Mouse (Mus musculus): Measurements from ENCODE around the gene Ripply1.

Ripply1 gene

DNA sequence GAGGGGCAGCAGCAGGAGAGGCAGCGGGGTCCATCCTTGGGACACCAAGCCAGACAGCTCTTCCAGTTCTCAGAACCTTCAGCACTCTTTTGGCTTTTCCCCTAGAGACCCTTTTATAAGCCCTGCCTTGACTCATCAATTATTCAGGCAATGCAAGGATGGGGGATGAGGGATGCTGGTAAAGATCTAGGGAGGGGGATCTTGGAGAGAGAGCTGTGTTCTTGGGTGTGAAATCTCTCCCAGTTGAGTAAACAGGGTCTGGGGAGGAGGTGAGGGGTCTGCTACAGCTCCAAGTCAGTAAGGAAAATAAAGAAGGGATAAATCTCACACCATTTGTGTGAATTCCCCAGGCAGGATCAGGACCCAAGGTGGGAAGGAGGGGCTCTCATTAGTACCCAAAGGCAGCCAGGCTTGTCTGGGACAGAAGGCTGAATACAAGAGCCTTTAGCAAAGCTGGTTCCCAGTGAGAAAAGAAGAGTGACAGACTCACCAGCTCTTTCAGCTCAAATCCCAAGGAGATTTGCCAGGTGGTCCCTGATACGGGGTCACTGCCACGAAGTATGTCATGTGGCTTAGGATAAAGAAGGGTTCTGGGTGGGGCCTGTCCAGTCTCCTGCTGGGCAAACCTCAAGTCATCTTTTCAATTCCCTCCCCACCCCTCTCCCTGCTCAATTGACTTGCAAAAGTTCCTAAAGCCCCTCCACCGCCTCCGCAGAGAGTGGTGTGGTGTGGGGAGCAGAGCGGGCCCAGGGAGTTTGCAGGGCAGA is at the start of gene Ripply1:
Gene Ripply1, minus strand, starts transcription at position 76 of the 767 bp plus-strand sequence.
- no peak for DNase-seq (ENCODE audit: low spot score in 2 of 2)

DNA sequence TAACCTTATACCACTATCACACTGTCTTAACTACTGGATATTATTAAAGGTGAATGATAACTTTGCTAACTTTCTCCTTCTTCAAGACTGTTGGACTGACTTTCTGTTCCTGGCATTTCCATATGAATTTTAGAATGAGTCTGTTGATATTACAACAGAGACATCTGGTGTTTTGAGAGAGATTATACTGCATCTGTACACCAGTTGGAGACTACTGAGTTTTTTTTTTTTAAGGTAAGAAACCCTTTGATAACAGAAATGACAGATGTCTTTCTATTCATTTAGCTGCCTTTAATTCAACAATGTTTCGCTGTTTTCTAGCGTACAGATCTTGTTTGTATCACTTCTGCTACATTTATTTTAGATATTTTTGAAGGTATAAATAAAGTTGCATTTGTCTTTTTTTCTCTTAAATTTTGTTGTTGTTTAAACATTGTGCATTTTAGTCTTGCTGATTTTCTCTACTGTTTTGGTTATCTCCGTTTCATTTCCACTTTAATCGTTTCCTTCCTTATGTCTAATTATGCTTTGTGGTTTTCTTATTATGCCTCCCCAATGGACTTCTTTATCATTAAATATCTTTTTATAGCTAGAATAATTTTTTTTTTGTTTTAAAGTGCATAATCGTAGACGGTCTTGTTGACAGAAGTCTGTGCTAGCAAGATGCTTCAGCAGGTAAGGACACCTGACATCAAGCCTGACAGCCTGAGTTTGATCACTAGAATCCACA is 46.4 kb upstream of the Ripply1 start:
- no peak for DNase-seq (ENCODE audit: low spot score in 2 of 2)

DNA sequence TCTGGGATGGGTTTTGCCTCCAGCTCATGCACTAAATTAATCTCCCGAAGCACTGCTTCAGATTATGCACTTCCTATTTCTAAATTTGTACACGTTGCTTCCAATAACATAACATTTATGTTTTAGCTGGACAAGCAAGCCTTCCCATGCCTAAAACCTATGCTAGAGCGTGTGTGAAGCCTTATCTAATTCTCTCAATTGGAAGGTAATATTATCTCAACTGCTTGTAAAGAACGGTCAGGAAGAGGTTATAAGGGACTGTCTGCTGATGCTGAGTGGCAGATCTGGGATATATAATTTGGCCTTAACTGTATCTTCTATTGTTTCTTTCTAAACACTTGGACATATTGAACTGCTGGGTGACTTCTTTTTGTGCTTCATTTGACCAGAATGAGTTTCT is 44.8 kb upstream of the Ripply1 start:
- DNase-seq (ENCODE audit: low spot score in 2 of 2): no peak

DNA sequence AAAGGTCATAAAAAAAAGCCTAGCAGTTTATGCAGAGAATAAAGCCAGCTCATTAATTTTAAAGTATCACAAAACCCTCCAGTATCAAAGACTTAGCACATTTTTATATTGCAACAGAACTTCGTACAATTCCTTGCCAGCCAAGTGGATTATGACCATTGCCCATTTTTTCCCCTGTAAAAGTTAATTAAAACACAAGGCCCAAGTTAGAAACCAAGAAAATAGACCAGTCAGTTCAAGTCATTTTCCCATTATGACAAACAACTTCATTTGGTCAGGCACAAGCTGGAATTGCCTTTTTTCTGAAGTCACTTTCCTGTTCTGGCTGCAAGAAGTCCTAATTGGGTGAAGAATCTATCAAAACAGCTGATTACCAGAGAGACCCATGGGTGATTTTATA is 43.2 kb upstream of the Ripply1 start:
- no peak for DNase-seq (ENCODE audit: low spot score in 2 of 2)

DNA sequence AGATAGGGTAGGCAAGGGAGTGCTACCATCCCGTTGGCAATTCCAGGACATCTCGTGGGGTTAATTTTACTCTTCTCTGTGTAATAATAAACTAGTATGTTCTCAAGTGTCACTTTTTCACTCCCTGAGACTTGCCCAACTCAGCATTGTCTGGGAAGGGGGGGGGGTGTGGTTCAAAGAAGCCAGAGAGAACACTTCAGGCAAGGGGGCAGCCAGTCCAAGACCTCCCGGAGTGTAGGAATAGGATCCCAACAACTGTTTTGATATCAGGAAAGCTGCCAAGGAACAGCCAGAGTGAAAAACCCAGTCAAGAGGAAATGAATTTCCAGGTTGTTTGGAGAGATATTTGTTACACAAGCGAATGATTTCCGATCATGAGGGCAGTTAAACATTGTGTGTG is 33.0 kb upstream of the Ripply1 start:
- no peak for DNase-seq (ENCODE audit: low spot score in 2 of 2)

DNA sequence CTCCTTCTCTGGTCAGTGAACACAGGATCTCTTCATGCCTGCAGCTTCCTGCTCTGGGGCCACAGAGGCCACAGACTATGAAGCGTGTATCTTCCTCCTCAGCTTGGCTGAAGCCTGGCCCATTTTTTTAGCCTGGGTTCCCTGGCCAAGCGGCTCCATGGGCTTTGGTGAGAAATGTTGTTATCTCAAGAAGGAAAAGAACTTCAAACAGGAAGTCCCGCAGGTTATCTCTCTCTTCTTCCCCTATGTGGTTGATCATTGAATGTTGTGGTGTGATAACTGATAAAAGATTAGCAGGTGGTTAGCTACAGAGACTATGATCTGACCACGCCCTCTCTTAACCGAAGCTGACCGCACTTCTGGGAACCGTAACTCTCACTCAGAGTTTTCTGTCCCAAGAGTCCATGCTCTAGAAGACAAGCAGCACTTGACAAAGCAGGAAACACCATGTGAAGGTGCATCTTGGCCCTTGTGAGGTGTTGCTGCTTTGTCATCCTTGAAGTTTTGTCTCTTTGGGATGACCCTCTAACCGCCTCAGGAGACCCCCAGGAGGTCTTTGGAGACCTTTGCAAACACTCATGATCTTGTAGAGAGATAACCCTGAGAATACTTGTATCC is 32.0 kb upstream of the Ripply1 start:
- no peak for DNase-seq (ENCODE audit: low spot score in 2 of 2)

DNA sequence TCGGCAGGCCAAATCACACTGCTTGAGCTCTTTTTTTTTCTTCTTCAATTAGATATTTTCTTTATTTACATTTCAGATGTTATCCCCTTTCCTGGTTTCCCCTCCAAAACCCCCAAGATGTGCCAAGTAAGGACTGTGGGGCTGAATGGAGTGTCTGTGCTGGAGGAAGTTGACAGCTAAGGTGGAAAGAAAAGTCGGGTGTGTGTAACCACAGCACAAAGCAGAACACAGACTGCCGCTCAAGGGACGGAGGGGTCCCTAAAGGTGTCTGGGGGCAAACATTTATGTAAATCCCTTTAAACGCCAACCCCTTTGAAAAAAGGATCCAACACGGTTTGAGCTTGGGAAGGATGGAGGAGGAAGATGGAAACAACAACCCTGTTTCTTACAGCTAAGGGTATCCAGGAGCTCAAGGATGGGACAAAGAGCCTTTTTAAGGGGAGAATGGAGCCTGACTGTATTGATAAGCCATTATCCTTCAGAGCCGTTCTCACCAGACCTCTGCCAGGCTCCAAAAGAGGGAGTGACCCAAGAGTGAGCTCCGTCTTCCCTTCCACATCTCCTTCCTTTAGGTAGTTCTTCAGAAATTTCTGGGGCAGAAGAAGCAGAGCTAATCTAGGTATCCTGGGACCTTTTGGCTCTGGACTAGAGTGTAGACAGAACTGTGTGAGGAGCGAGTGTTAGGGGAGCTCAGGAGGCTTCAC is 31.3 kb upstream of the Ripply1 start:
- DNase-seq (ENCODE audit: low spot score in 2 of 2): no peak

DNA sequence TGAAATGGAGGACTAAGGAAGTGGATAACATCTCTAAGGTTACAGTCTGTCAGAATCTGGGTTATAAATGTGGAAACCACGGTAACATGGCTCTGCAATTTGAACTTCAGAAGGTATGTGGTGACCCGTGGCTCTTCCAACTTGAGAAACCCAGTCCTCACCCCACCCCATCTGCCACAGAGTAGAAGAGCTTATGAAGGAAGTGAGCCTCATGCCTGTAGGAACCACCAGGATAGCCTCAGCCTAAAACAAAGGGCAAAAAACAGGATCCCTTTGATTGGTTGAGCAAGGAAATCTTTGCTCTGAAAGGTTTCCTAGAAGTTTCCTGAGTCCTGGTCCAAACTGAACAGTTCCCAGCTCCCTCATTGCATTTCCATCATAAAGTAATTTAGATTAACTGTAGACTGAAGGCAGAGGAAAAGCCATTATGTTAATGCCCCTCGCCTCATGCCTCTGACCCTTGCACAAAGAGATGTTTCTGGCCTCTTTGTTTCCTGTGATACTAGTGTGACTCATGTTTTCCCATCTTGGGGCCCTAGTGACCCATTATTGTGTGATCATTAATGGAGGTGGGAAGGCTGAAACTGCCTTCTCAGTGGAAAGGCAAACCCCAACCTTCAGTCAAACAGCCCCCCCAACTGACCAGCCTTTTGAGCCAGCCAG is 30.6 kb upstream of the Ripply1 start:
- no peak for DNase-seq (ENCODE audit: low spot score in 2 of 2)

DNA sequence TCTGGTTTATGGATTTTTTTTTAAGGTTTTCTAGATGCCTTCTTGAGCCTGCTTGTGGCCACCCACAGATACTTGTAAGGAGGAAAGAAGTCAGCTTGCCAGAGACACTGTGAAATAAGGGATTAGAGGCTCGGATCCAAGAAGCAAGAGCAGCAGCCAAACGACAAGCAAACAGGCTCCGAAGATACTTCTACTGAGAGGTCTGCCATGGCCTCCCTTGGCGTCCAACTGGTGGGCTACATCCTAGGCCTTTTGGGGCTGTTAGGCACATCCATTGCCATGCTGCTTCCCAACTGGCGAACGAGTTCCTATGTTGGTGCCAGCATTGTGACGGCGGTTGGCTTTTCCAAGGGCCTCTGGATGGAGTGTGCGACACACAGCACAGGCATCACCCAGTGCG is 26.3 kb upstream of the Ripply1 start:
- peak; percentile 20 to 25 for DNase-seq (ENCODE audit: low spot score in 2 of 2)

DNA sequence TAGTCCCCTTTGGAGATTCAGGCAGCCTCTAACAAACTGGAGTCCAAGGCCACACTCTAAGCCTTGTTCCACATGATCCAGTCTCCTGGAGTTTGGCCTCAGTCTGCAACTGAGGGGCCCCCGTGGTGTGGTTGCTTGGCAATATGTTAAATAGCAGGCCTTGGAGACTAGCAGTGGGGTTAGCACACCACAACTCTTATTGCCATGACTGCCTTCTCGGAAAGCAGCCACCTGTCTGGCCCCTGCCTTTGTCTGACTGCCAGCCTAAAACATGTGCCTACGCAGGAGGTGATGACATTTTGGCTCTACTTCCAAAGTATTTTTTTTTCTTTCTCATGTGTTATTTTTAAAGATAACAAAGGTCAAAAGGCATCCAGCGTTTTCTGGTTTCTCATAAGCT is 25.9 kb upstream of the Ripply1 start:
- peak; percentile 30 for DNase-seq (ENCODE audit: low spot score in 2 of 2)

DNA sequence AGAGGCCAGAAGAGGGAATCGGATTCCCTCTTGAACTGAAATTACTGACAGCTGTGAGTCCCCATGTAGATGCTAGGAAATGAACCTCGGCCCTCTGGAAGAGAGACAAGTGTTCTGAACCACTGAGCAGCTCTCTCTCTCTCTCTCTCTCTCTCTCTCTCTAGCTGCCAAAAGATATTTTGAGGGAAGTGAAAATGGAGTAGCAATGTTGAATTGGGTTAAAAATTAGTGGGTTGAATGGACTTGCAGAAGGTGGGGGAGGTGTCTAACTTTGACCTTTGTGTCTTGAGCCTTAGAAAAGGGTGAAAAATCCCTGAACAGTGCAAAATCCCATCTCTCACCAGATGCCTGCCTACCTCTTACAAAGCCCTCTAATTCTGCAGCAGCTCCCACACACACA is 25.2 kb upstream of the Ripply1 start:
- DNase-seq (ENCODE audit: low spot score in 2 of 2): no peak

DNA sequence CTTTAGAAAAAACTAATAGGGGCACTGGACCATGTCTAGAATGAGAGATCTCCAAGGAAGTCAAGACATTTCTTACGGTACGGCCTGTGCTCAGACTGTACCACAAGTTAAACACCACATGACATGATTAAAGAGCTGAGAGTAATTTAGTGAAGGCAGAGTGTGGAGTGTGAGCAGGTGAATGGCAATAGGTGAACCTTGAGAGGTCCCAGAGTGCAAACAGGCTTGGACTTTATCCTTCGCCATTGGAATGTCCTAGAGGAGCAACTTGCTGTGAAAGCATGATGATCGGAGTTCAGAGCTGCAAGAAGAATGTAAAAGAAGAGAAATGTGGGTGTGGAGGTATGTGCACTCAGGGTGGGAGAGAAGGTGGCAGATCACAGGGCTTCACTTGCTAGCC is 23.8 kb upstream of the Ripply1 start:
- no peak for DNase-seq (ENCODE audit: low spot score in 2 of 2)

DNA sequence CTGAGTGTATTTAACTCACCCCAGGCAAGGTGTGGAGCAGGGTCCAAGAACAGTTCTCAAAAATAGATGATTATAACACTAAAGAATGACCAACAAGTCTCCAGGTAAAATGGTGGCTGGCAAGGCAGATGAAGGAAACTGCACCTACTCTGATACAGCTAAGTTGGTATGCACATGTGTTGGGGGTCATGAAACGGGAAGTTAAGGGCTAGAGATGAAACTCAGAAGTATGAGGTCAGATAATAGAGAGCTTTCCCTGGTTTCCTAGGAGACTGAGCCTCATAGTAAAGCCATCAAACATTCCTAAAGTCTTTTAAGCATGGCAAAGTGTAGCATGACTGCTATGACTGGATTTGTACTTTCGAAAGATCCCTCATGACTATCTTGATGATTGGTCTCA is 20.9 kb upstream of the Ripply1 start:
- DNase-seq (ENCODE audit: low spot score in 2 of 2): no peak

DNA sequence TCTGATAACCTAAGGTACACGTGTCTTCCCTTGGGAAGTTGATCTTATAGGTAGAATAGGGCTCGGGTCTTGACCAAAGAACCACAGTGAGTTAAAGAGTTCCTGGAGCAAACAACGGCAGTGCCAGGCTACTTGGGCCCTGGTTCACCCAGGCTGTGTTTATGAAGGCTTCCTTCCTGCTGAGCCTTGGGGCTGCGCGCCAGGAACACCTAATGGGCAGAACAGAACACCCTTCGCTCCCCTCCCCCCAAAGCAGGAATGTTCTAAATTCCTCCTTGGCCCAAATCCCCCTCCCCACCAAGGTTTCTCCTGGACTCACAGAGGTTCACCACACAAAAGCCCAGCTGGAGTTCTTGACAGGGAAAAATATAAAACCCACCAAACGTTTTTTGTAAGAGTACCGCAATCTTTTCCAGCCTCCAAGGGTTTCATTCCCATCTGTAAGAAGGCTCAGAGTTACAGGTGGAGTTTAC is 18.3 kb upstream of the Ripply1 start, which contains the start of gene Cldn2:
Gene Cldn2, plus strand, starts transcription at position 423 of the 473 bp plus-strand sequence.
- no peak for DNase-seq (ENCODE audit: low spot score in 2 of 2)

DNA sequence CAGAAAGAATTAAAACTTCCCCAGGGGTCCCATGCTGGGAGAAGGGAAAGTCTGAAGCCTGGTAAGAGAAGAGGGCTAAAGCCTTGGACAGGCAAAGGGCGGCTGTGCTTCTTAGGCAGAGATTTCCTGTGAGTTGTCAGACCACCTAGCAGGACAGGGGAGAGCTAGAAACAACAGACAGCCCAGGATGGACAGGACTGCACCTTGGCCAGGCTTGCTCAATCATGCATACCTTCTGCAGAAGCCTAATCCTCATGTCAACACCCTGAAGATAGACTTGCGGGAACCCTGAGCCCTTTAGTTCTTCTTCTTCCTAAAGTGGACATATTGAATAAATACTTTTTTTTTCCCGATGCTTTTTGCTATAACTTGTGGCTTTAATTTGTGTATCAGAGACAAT is 17.8 kb upstream of the Ripply1 start:
- DNase-seq (ENCODE audit: low spot score in 2 of 2): no peak

DNA sequence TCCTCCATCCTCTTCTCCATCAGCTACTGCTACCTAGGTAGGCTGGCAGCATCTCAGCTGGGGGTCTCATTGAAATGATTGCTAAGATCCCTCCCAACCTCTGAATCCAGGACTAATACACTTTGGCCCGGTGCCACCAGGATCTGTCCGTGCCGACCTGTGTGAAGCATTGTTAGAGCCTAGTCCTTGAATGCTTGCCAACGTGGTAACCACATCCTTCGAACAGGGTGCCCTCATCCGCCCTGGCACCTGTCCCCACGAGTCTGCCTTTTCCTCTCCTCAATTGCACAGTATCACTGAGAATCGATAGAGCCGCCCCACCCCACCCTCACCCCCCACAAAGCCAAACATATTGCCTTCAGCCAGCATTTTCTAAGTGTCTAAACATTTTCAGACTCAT is 15.7 kb upstream of the Ripply1 start:
- no peak for DNase-seq (ENCODE audit: low spot score in 2 of 2)

DNA sequence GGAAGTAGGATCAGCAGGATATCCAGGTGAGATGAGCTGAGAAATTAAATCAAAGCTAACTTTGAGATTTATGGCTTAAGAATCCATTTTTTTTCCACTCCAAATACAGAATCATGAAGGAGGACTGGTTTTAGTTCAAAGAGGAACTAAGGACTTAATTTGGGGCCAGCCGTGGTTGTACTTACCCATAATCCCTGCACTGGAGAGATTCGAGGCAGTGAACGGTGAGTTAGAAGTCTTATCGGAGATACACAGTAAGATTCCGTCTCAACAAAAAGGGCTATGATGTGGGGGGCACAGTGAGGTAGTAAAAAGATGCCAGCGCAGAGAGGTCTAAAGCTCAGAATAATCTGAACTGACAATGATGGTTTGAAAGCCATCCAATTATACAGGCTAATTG is 13.9 kb upstream of the Ripply1 start:
- DNase-seq (ENCODE audit: low spot score in 2 of 2): no peak

DNA sequence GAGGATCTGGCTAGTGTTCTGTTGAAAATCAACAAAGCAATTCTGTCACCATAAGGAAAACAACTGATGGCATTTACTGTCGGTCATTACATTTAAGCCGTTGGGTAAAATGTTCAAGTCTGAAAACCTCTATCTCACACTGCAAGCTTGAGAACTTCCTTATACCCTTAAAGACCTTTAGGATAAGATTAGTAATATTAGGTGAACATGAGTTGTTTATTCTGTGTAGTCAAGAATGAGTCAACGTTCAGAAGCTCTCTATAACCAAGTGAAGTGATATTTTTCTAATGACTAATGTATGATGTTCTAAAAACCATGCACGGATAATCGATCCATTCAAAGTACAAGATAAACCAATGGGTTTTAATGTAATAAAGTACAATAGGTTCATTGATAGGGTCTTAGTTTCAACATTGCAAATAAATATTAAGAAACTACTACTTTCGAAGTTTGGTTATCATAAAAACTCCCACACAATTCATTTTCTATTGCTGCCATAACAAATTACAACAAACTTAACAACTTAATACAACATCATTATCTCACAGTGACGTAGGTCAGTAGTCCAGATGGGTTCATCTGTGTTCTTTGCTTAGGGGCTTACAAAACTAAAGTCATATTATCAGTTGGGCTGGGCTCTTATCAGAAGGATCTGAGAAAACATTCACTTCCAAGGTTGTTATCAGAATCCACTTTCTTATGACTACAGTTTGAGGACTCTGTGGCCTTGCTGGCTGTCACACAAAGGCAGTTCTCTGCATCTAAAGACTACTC is 12.1 kb upstream of the Ripply1 start:
- DNase-seq (ENCODE audit: low spot score in 2 of 2): no peak

DNA sequence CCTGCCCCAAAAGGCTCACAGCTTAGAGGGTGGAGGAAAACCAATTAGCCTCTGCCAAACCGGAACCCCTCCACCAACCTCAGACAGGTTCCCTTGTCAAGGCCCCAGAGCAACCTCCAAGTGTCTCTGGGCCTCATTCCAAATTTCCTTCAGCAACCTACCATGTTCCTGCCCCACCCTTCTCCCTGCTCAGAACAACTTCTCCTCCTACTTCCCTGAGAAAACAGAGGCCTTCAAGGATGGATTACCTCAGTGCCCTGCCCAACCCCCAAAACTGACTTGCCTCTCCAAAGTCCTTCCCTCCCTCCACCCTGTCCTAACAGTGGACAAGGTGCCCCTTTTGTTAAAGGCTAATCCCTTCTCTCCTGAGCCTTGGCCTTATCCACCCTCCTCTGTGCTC is 3.6 kb upstream of the Ripply1 start:
- DNase-seq (ENCODE audit: low spot score in 2 of 2): no peak

DNA sequence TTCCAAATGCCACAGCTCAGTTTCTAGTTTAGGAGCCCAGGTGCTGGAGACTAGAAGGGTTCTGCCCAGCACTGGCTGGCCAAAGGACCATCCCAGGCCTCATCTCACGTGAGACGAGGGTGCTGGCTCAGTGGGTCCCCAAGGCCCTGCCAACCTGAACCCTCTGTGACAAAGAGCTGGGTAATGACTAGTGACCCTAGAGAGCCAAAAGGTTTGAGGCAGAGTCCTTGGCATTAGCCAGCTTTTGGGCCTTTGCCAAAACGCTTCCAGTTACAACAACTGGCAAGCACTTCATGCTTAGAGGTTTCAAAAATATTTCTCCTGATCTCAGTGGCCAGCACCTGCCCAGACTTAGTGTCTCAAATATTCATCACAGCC is 881 bp upstream of the Ripply1 start:
- DNase-seq (ENCODE audit: low spot score in 2 of 2): no peak

DNA sequence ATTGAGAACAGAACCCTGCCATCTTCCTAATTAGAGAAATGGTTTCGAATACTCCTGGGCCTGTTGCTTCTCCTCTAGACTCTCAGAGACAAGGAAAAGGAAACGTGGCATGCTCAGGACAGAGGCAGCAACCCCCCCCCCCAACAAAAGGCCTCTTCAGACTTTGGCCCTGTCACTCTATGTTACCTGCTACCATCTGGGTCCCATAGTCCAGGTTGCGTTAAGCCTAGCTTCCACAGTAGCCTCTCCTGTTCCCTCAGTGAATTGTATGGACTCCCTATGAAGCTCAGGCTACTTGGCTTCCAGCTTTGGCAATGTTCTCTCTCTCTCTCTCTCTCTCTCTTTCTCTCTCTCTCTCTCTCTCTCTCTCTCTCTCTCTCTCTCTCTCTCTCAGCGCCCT is 590 bp downstream of the Ripply1 start:
- no peak for DNase-seq (ENCODE audit: low spot score in 2 of 2)
